Mouse (Mus musculus): Measurements from ENCODE around the gene Rpp25l. TPM values are rescaled to one million over a fixed set of nuclear protein-coding genes. Genes with fewer than 3 reads are reported as not detected.
A peak's percentile ranks its signal among the peaks of the same experiment; 100 is the strongest.

Gene Rpp25l
- total RNA-seq, 2 experiments from 2014 or later = 27.8 to 33.2 TPM

DNA sequence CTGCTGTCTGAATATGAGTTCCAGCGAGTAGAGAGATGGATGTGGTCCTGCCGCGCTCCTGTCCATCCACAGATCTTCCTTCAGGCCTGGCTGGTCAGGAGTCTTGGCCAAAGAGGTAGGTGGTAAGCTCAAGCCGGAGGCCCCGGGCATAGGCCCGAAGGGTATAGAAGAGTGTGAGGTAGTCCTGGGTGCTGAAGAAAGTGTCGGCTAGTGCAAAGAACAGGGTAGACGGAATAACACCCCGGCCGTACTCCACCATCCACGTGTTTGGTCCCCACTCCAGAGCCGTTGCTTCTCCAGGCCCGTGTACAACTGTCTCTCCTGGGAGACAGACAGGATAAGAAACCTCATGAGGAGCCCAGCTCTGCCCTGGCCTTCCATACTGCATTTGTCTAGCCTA is 25.9 kb upstream of the Rpp25l start:
- no peak for DNase-seq (ENCODE audit: low spot score in 2 of 2)
- intact Hi-C loops (cut with DNase I) = no loop called here

DNA sequence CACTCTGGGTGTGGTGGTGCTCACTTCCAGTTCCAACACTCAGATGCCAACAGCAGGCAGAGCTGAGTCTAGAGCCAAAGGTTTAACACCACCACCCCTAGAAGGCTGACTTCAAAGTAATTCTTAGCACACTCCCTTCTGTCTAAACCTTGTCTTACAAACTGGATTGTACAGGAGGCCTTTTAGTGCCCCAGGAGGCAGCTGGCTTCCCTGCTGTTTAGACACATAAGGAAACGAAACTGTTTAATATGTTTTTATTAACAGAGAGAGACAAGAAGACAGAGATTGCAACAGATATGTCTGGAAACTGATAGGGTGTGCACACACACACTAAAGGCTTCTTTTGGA is 24.9 kb upstream of the Rpp25l start:
- intact Hi-C loops (cut with DNase I) = no loop called here
- DNase-seq (ENCODE audit: low spot score in 2 of 2) = no peak

DNA sequence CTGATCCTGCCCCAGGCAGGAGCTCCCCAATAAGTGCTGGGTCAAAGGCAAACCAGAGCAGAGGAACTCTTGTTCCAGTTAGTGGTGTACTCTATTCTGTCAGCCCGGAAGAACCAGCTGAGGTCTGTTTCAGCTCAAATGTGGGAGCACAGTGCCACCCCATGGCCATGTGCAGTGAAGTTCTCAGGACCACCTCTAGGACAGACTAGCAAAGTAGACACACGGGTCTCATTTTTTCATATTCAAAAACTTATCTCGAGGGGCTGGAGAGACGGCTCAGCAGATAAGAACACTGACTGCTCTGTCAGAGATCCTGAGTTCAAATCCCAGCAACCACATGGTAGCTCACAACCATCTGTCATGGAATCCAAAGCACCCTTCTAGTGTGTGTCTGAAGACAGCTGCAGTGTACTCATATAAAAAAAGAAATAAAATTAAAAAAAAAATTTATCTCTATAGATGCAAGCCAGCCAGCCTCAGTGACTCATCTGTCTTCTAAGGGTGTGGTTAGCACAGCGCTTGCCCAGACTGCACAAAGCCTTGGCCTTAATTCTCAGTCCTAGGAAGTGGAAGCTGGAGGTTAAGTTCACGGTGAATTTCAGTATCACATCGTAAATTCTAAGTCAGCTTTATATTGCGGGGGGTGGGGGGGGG is 24.4 kb upstream of the Rpp25l start:
- peak; percentile 58 to 78 for DNase-seq (ENCODE audit: low spot score in 2 of 2)
- intact Hi-C loops (cut with DNase I) = no loop called here

DNA sequence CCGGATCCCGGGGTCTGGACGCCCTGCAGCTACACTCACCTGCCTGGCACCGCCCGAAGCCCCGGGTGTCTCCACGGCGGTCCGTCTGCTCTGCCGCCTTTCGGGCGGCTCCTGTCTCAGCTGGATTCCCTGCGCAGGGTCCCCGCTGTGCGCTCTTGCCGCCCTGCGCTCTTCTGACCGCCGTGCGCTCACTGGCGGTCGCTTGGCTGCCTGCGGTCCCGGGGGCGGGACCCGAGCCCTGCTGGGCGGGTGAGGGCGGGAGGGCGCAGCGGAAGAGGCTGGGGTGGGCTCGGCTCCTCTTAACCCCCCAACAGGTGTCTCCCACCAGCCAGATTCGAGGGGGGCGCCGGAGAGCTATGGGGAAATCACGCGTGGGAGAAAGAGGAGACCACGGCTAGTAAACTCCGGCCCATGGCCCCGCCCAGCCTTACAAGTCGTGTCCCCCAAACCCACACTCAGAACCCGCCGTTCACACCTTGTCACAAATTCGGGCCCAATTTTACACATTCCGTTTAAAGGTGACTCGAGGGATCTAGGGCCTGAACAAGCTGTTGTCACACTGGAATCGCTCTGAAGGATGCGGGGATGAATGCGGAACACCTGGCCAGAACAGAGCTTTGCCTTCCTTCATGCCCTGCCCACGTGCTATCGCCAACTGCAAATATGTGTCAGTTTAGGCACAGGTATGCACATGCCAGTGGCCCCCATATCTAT is 17.9 kb upstream of the Rpp25l start, which contains the start of gene Arid3c:
Gene Arid3c, minus strand, starts transcription at position 91 of the 714 bp plus-strand sequence.
- no peak for DNase-seq (ENCODE audit: low spot score in 2 of 2)
- intact Hi-C loops (cut with DNase I) = no loop called here

DNA sequence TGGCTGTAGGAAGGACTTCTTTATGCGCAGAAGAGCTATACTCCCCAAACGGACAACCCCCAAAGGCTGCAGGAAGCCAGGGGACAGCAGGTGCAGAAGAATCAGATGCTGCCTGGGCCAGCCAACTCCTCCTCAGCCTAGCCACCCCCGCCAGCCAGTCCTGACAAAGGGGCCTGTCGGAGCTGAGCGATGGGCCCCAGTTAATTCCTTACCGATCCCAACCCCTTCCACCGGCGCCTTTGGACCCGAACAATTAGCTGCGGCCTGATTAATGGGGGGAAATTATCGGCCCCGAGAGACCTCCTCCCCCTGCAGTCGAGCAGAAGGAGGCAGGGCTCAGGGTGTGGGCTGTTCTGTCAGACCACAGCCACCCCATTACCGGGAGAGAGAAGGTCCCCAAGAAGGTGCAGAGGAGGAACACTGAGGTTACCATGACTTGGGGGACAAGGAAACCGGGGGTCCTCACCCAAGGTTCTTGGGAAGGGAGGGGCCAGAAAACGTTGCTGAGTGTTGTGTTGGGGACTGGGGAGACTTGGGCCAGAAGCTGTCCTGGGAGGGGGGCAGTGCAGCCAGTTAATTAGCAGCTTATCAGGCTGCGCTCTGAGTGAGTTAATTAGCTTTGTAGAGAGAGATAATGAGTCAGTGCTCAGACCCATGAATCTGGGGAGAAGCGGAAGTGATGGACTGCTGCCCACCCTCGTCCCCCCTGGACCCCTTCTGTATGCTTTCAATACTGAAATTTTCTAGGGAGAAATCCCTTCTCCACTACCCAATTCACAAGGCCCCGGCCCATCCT is 13.7 kb upstream of the Rpp25l start:
- peak in 1 of 2 experiments; percentile 39 for DNase-seq (ENCODE audit: low spot score in 2 of 2)
- intact Hi-C loops (cut with DNase I) = no loop called here

DNA sequence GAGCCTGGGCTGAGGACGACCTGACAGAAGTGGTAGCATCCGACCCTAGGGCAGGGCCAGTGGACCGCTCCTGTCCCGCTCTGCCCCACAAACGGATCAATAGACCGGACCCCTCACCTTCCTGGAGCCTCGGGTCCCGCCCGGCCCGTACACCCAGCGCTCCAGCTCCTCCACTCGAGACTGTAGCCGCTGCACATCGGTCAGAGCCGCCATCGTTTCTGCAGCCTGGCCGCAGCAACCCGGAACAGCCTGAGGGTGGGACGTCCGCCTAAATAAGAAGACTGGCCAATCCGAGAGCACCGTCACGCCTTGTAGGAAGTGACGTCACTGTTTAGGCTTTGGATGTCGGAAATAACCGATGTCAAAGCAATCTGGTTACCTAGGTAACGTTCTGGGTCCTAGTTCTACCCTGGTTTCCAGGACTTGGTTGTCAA is 9.6 kb upstream of the Rpp25l start, which contains the start of gene Dctn3:
Gene Dctn3, minus strand, starts transcription at position 253 of the 434 bp plus-strand sequence.
- intact Hi-C loops (cut with DNase I) = no loop called here
- peak; percentile 89 to 91 for DNase-seq (ENCODE audit: low spot score in 2 of 2)

DNA sequence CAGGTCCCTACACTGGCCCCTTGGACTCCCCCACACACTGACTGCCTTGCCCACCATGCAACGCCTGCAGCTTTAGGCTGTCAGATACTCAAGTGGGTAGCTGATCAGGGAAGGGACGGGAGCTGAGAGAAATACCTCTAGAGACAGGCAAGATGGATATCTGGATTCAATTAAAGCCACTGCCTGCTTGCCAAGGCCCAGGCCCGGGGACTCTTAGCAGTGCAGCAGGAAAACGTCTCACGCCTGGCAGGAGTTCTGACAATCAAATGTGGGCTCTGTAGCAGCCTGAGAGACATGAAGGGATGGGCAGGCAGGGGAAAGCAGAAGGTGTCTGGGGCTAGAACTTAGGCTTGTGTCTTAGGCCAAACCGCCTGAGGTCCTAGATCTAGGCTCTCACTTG is 3.5 kb upstream of the Rpp25l start:
- intact Hi-C loops (cut with DNase I) = no loop called here
- no peak for DNase-seq (ENCODE audit: low spot score in 2 of 2)

DNA sequence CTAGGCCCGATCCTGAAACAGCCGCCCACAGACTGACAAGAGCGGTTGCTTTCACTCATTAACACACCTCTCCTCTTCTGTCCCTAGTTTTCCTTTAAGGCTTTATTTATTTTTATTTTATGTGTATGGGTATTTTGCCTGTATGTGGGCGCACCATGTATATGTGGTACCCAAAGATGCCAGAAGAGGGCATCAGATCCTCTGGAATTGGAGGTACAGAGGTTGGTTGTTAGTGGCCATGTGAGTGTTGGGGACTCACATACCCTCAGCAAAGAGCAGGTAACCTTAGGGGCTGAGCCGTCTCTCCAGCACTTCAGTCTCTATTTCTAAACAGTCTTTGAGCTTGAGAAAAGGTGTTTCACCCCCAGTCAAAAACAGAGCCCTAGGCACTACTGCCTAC is 2.3 kb upstream of the Rpp25l start:
- no peak for DNase-seq (ENCODE audit: low spot score in 2 of 2)
- intact Hi-C loops (cut with DNase I) = no loop called here

DNA sequence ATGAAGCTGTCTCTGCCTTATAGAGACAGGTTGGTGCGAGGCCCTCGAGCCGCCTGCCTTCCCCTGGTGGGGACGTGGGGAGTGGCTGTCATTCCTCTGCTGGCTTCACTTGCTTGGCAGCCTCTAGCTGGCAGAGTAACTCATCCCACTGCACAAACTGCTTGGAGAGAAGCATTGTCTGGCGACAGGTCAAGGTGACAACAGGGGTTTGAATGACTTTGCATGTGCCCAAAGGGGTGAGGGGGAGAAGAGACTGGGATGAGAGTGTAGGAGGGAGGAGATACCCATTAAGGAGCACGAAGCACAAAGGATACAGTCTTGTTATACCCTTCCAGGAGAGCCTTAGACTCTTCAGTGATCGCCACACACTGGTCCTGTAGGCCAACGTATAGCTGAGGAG is 1.7 kb upstream of the Rpp25l start:
- intact Hi-C loops (cut with DNase I) = no loop called here
- no peak for DNase-seq (ENCODE audit: low spot score in 2 of 2)

DNA sequence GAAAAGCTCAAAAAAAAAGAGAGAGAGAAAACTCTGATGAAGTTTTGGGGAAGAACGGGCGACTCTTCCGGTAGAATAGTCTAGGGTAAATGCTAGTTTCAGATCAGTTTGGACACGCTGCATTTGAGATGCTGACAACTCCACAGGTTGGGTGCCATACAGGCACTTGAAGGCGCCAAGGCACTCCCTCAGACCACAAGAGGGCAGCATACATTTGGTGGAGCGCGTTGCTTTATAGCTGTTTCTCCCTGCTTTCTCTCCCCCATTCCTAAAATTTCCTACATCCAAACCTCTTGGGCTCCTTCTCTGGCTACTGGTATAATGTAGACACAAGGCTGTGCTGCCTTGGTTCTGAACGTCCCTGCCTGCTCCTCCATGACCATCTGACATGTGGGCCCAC is 942 bp upstream of the Rpp25l start:
- intact Hi-C loops (cut with DNase I) = loop anchor here (1.0 kb wide), 1 partner anchor 26 kb away; no protein-coding TSS in a partner anchor
- peak; percentile 65 to 72 for DNase-seq (ENCODE audit: low spot score in 2 of 2)

DNA sequence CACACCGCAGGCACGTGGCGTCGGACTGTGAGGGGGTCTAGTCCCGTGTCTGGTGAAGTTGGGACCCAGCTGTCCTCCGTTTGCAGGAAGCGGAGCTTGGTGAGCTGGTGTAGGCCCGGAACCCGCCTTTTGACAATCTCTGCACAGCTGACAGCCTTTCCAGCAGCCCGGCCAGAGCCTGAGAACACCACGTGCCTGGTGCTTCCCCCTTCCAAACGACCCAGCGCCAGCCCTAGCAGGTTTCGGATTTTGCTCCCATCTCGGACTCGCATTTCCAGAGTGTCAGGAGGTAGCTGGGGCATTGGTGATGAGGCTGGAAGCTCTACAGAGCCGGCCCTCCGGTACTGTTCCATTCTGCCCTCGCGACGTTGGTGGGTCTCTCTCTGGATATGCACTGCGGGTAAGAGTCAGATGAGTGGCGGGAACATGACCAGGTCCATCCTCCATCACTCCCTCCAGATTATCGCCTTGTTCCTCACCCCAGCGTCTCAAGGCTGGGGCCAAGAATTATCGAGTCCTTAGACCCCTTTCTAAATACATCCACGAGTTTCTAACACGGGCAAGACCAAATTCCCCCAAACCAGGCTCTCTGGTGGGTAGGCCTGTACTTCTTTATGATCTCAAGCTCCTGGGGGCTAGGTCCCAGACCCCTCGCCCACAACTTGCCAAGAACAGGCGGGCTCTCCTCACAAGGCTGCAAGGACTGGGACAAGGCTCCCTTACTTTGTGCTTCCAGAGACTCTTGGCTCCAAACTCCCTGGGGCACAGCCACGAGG is 725 bp downstream of the Rpp25l start:
- intact Hi-C loops (cut with DNase I) = no loop called here
- DNase-seq (ENCODE audit: low spot score in 2 of 2) = peak in 1 of 2 experiments; percentile 39

DNA sequence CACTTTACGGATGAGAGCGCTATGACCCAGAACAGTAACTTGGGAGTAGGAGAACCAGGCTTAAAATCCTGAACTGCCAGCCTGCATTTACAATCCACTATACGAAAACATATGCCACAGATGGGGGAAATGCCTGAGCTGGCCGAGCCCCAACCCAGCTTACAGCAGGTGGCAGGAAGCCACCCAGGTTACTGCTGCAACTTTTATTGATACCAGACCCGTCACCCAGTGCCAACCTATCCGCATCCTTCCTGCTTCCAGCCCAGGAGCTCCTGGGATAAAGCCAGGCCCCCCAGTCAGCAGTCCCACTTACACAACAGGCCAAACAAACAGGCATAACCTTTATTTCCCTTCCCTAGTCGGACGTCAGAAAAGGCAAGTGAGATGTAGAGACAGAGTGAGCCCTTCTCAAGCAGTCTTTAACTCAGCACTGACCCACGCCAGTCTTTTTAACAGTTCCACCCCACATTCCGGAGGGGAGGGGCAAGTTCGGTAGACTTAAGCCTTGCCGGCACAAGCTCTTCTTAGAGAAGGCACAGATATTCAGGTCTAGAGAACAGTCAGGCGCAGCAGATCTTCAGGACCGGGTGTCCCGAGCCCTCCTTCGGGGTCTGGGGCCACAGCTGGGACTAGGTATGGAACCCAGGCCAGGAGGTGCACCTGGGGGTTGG is 1.5 kb downstream of the Rpp25l start:
- DNase-seq (ENCODE audit: low spot score in 2 of 2) = no peak

DNA sequence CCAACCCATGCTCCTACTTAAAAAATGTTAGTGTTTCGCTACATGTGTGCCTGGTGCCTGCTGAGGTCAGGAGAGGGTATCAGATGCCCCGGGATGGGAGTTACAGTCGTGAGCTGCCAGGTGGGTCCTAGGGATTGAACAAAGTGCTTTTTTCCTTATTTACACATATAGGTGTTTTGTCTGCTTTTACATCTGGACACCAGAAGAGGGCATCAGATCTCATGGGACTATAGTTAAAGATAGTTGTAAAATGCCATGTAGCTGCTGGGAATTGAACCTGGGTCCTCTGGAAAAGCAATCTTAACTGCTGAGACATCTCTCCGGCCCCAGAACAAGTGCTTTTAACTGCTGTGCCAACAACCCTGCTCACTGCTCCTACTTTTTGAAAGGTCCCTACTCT is 3.1 kb downstream of the Rpp25l start:
- DNase-seq (ENCODE audit: low spot score in 2 of 2) = no peak
- intact Hi-C loops (cut with DNase I) = no loop called here

More for the DNA sequence above, 1.5 kb downstream of the Rpp25l start:
- intact Hi-C loops (cut with DNase I) = no loop called here

DNA sequence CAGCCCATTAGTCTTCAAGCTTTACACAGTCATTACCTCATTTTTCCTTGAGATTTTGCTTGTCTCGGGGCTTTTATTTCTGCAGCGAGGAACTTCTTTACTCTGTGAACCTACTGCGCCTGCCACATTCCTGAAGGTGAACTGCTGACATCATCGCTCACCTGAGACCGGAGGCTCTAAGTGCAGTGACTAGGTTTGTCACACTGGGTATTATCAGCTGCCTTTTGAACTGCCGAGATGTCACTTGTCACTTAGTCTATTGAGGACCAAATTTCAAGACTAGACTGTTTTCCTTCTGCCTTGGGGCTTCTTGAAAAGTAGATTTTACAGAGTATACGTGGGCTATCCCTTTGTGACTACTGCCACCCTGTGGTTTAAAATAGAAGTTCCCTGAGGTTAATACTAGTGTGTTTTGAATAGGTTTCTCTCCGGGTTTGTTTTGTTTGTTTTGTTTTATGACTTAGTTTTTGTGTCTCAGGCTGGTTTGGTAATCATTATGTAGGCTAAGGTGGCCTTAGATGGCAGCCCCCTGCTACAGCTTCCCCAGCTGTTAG is 5.1 kb downstream of the Rpp25l start:
- intact Hi-C loops (cut with DNase I) = loop anchor here (5.0 kb wide), 4 partner anchors 56 to 156 kb away; partner anchors contain the start of genes Dnaic1 and Fam219a
- no peak for DNase-seq (ENCODE audit: low spot score in 2 of 2)

DNA sequence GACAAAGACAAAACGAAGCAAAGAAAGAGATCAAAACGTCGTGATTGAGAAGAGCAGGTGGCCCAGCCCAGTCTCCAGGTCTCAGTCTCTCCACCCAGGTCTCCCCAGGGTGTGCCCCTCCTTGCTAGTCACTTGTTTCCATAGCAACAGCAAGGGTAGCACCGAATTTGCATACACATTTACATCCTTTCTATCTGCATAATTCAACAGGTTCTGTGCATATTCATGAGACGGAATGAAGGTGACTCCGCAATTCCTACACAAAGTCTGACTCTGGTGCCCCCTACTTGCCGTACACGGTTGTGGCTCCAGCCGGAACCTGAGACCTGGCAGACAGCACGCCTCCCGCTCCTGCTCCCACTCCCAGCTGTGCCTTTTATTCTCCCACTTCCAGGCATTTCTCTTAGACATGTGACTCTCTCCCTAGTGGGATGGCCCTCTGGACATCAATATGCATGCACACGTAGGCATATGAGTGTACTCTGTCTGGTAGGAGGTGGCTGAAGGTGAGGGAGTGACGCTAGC is 6.3 kb downstream of the Rpp25l start:
- intact Hi-C loops (cut with DNase I) = loop anchor here (1.0 to 5.0 kb wide), 5 partner anchors 55 to 239 kb away; partner anchors contain the start of genes Dnaic1 and Fam219a
- peak; percentile 74 to 80 for DNase-seq (ENCODE audit: low spot score in 2 of 2)

DNA sequence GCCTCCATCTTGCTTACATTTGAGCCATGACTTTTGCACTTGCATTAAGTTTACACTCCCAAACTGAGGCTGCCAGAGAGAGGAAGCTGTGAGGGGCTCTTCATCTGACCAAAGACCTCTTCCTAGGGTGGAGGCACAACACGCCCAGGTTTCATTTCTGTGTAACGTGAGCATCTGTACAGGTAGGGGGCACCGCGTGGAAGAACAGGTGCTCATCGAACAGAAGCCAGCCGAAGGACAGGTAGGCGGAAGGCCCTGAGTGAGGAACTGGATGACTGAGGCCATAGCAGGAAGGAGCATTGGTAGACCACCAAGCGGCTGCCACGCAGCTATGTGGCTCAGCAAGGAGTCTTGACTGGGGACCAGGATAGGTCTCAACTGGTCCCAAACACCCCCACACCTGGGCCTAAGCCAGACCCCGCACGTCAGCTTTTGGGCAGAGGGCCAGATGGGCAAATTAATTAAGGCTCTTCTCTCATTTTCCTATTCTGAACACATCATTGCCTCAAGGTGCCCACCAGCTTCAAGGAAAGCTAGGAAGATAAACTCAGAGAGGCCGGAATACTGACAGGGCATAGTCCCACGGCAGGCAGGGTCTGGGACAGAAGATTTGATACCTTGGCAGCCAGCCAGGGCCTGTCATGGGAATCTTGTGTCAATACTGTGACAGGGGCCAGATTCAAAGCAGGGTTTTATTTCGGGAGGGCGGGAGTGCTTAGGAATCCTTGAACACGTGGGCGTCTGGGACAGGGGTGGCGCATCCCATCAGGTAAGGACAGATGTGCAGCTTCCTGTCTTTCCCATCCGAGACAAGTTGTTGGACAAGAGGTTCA is 7.2 kb downstream of the Rpp25l start:
- intact Hi-C loops (cut with DNase I) = loop anchor here (5.0 kb wide), 4 partner anchors 54 to 154 kb away; partner anchors contain the start of genes Dnaic1 and Fam219a
- DNase-seq (ENCODE audit: low spot score in 2 of 2) = peak in 1 of 2 experiments; percentile 7

DNA sequence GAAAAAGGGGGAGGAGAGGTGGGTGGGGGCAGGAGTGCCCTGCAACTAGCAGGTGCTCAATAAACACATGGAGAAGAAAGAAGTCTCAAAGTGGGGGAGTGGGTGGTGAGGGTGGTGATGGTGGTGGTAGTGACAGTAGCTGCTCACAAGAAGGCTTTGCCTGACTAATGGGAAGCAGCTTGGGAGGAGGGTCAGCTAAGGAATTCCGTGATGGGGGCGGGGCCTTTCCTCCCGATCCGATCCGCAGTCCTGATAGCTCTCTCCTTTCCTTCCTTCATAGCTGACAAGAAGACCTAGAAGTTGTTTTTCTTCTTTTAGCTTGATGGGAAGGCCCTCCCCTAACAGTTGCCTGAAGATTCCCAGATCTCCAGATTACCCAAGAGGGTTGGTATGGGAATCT is 8.7 kb downstream of the Rpp25l start:
- intact Hi-C loops (cut with DNase I) = loop anchor here (5.0 kb wide), 4 partner anchors 52 to 152 kb away; partner anchors contain the start of genes Dnaic1 and Fam219a
- no peak for DNase-seq (ENCODE audit: low spot score in 2 of 2)

Data from left cerebral cortex, postnatal 36 days (tissue).